Mouse (Mus musculus): ENCODE measurements around the gene 2610028H24Rik.

2610028H24Rik gene

GRCm38 (mm10) chr10:76489205-76489604 is 40.3 kb downstream of the 2610028H24Rik start:
- DNase-seq (ENCODE audit: low spot score in 2 of 2), result no peak

DNA sequence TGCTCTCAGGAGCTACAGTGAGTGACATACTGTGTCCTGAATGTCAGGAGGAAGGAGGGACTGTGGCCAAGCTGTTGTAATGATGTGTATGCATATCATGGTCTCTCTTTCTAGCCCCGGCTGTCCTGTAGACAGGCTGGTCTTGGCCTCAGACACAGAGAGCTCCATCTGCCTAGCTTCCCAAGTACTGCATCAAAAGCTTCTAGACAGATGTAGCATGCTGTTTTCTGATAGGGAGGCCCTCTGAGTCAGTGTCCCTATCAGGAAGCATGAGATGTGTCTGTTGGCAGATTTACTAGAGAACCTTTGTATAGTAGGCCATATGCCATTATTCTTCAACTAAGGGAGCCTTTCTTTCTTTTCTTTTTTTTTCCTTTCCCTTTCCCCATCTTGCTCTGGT is 44.6 kb downstream of the 2610028H24Rik start:
- DNase-seq (ENCODE audit: low spot score in 2 of 2), result no peak

DNA sequence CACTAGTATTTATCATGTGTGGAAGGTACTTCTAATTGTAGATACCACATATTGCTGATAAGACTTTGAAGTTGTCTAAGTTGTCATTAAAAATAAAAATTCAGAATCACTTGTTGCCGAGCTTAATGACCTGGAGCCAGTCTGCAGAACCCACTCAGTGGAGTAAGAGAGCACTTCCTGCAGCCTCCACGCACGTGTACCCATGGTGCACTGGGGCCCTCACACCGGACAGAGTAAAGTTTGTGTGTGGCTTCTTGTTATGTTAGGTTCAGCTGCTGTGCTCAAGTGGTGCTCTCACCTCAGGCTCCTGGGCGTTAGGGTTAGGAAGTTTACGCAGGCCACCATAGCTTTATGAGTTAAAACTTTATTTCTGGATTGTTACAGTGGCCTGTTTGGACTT is 46.6 kb downstream of the 2610028H24Rik start:
- no peak for DNase-seq (ENCODE audit: low spot score in 2 of 2)

GRCm38 (mm10) chr10:76496366-76496765 is 47.5 kb downstream of the 2610028H24Rik start:
- DNase-seq (ENCODE audit: low spot score in 2 of 2), result no peak

- no peak for DNase-seq (ENCODE audit: low spot score in 2 of 2)
These were observed 48.6 kb downstream of the 2610028H24Rik start for GRCm38 (mm10) chr10:76497522-76497921.

DNA sequence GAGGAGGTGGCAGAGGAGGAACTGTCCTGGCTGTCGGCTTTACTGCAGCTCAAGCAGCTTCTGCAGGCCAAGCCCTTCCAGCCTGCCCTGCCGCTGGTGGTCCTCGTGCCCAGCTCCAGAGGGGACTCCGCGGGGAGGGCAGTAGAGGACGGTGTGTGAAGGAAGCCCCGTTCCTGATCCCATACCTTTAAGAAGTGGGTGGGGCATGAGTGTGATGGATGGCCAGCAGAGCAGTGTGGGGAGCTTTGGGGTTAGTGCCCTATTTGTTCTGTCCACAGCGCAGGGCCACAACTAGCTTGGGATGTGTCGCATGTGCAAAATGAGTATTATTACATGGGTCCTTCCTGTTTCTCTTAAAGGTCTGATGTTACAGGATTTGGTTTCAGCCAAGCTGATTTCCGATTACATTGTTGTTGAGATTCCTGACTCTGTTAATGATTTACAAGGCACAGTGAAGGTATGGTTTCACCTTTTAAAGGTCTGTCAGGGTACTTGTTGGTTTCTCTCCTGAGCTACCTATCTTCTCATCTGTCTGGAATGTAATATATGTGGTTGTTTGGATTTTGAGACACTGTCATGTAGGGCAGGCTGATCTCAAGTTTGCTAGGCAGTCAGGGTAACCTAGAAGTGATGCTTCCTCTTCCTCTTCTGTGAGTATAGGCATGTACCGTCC is 55.5 kb downstream of the 2610028H24Rik start:
- no peak for DNase-seq (ENCODE audit: low spot score in 2 of 2)

GRCm38 (mm10) chr10:76505865-76506264 is 57.0 kb downstream of the 2610028H24Rik start:
- no peak for DNase-seq (ENCODE audit: low spot score in 2 of 2)

Data from frontal cortex, postnatal 25 days (tissue).